Mouse (Mus musculus) MEL (cell line): ENCODE measurements at regions not wholly inside any gene's neighbourhood (a gene's known extent, or its start where the extent isn't known, plus 50 kb on each side); places are given as distances from the start of the nearest gene placed in this dataset.

Source experiments
- DNase-seq: peaks from one replicate; pipeline ENCODE4 v3.0.0; 2011; ENCODE audit warnings: low read depth, low spot score
- H3K27ac ChIP-seq: 2 replicates; pipeline ENCODE4 v1.5.1; 2012; ENCODE audit warnings: low read depth, mild to moderate bottlenecking, control low read depth, low read length, moderate library complexity; ENCODE audit not compliant: control insufficient read depth
- H3K27me3 ChIP-seq, 2 experiments: fragments of 150-350 bp in 1 of 2; sonication (generic) in 1 of 2; 2 replicates each; pipeline ENCODE4 v1.6.1; 2012; ENCODE audit warnings: low read length in 2 of 2, mild to moderate bottlenecking in 2 of 2, improper control_type of control experiment in 1 of 2, moderate library complexity in 1 of 2; ENCODE audit not compliant: insufficient read depth in 2 of 2, control insufficient read depth in 1 of 2
- H3K36me3 ChIP-seq, 2 experiments: 2 replicates each; pipeline ENCODE4 v1.6.1; 2012 to 2014; ENCODE audit warnings: low read length in 2 of 2, improper control_type of control experiment in 1 of 2, inconsistent platforms in 1 of 2, mild to moderate bottlenecking in 1 of 2; ENCODE audit not compliant: insufficient read depth in 2 of 2, control insufficient read depth in 1 of 2
- H3K4me1 ChIP-seq, 2 experiments: fragments of 150-350 bp in 1 of 2; sonication (generic) in 1 of 2; 2 replicates each; pipeline ENCODE4 v1.6.1; 2012; ENCODE audit warnings: low read length in 2 of 2, improper control_type of control experiment in 1 of 2, mild to moderate bottlenecking in 1 of 2; ENCODE audit not compliant: insufficient read depth in 2 of 2, control insufficient read depth in 1 of 2
- H3K4me3 ChIP-seq, 2 experiments: fragments of 150-350 bp in 1 of 2; sonication (generic) in 1 of 2; 2 replicates each; pipeline ENCODE4 v1.5.1; 2012; ENCODE audit warnings: low read depth in 2 of 2, low read length in 2 of 2, mild to moderate bottlenecking in 2 of 2, moderate library complexity in 2 of 2, control low read depth in 1 of 2, improper control_type of control experiment in 1 of 2; ENCODE audit not compliant: control insufficient read depth in 1 of 2, insufficient read depth in 1 of 2
- H3K79me2 ChIP-seq: 2 replicates; pipeline ENCODE4 v1.6.1; 2012; ENCODE audit warnings: mild to moderate bottlenecking, low read length, moderate library complexity; ENCODE audit not compliant: control insufficient read depth, poor library complexity, insufficient read depth
- H3K9ac ChIP-seq: 2 replicates; pipeline ENCODE4 v1.6.1; 2012; ENCODE audit warnings: low read depth, mild to moderate bottlenecking, control low read depth, low read length, moderate library complexity; ENCODE audit not compliant: control insufficient read depth, poor library complexity, severe bottlenecking
- H3K9me3 ChIP-seq: fragments of 150-350 bp; sonication (generic); replicated peaks from 2 replicates; pipeline ENCODE4 v1.6.1; 2012; ENCODE audit warnings: mild to moderate bottlenecking, low read length, improper control_type of control experiment, moderate library complexity; ENCODE audit not compliant: insufficient read depth
- BHLHE40 ChIP-seq: IDR thresholded peaks from 2 replicates; pipeline ENCODE4 v1.6.1; 2012; ENCODE audit warnings: low read depth, mild to moderate bottlenecking, inconsistent platforms, low read length, improper control_type of control experiment, borderline replicate concordance
- CHD1 ChIP-seq: IDR thresholded peaks from 2 replicates; pipeline ENCODE4 v1.6.1; 2012; ENCODE audit warnings: low read depth, mild to moderate bottlenecking, inconsistent platforms, low read length, improper control_type of control experiment
- CTCF ChIP-seq, 3 experiments: IDR thresholded peaks in 2 of 3; conservative IDR thresholded peaks in 1 of 3; 2 replicates each; pipeline ENCODE4 v1.5.1; 2011 to 2012; ENCODE audit warnings: low read length in 3 of 3, low read depth in 2 of 3, mild to moderate bottlenecking in 2 of 3, improper control_type of control experiment in 1 of 3, inconsistent platforms in 1 of 3, mixed read lengths in 1 of 3, moderate library complexity in 1 of 3; ENCODE audit not compliant: control insufficient read depth in 1 of 3, insufficient read depth in 1 of 3, poor library complexity in 1 of 3, severe bottlenecking in 1 of 3
- GABPA ChIP-seq: IDR thresholded peaks from 2 replicates; pipeline ENCODE4 v1.6.1; 2012; ENCODE audit warnings: low read depth, mild to moderate bottlenecking, inconsistent platforms, low read length, improper control_type of control experiment, moderate library complexity
- MAZ ChIP-seq: IDR thresholded peaks from 2 replicates; pipeline ENCODE4 v1.6.1; 2012; ENCODE audit warnings: low read depth, mild to moderate bottlenecking, inconsistent platforms, low read length, improper control_type of control experiment
- MEF2A ChIP-seq: IDR thresholded peaks from 2 replicates; pipeline ENCODE4 v1.6.1; 2014; ENCODE audit warnings: low read depth, mild to moderate bottlenecking, inconsistent platforms, low read length, improper control_type of control experiment; ENCODE audit not compliant: poor library complexity, insufficient replicate concordance, severe bottlenecking; ENCODE audit errors: extremely low read depth
- MYC ChIP-seq: IDR thresholded peaks from 2 replicates; pipeline ENCODE4 v1.6.1; 2011; ENCODE audit warnings: low read depth, mild to moderate bottlenecking, low read length, improper control_type of control experiment, moderate library complexity
- RCOR1 ChIP-seq: IDR thresholded peaks from 2 replicates; pipeline ENCODE4 v1.6.1; 2012; ENCODE audit warnings: low read depth, mild to moderate bottlenecking, inconsistent platforms, low read length, improper control_type of control experiment
- SIN3A ChIP-seq: IDR thresholded peaks from 2 replicates; pipeline ENCODE4 v1.6.1; 2012; ENCODE audit warnings: low read length, improper control_type of control experiment, inconsistent platforms
- UBTF ChIP-seq: IDR thresholded peaks from 2 replicates; pipeline ENCODE4 v1.6.1; 2012; ENCODE audit warnings: low read depth, mild to moderate bottlenecking, inconsistent platforms, low read length, improper control_type of control experiment, moderate library complexity, borderline replicate concordance; ENCODE audit not compliant: insufficient read depth
- ZC3H11A ChIP-seq: IDR thresholded peaks from 2 replicates; pipeline ENCODE4 v1.6.1; 2012; ENCODE audit warnings: low read depth, mild to moderate bottlenecking, inconsistent platforms, low read length, improper control_type of control experiment
- ZKSCAN1 ChIP-seq: IDR thresholded peaks from 2 replicates; pipeline ENCODE4 v1.6.1; 2012; ENCODE audit warnings: low read depth, mild to moderate bottlenecking, inconsistent platforms, low read length, improper control_type of control experiment, moderate library complexity
- ZNF384 ChIP-seq: IDR thresholded peaks from 2 replicates; pipeline ENCODE4 v1.6.1; 2012; ENCODE audit warnings: low read depth, mild to moderate bottlenecking, inconsistent platforms, low read length, improper control_type of control experiment

GRCm38 (mm10) chr1:122396342-122396741, 828.6 kb upstream of the Ddx18 start:
- no peak overlapping the region for H3K9ac ChIP-seq
- no peaks in the 10 kb centered on the region for H3K9me3 ChIP-seq
- H3K27me3 ChIP-seq, result no peaks in the 10 kb centered on the region
- TF ChIP-seq CHD1, result no peak
- no peak for TF ChIP-seq ZC3H11A
- no peak overlapping the region for H3K27ac ChIP-seq
- H3K79me2 ChIP-seq, result no peaks in the 10 kb centered on the region
- no peak overlapping the region for H3K4me3 ChIP-seq
- no peaks in the 10 kb centered on the region for H3K36me3 ChIP-seq
- DNase-seq, result no peak
- no peaks in the 10 kb centered on the region for H3K4me1 ChIP-seq

GRCm38 (mm10) chr1:122393660-122394355, 826.0 kb upstream of the Ddx18 start:
- Histone ChIP-seq H3K9me3 (no peaks in the 10 kb centered on the region), H3K27ac (no peak overlapping the region), H3K4me3 (no peak overlapping the region), H3K27me3 (no peaks in the 10 kb centered on the region), H3K4me1 (no peaks in the 10 kb centered on the region), H3K9ac (no peak overlapping the region), H3K36me3 (no peaks in the 10 kb centered on the region), H3K79me2 (no peaks in the 10 kb centered on the region)
- DNase-seq, result no peak
- TF ChIP-seq GABPA (no peak), MAZ (no peak), SIN3A (no peak), ZKSCAN1 (no peak), UBTF (no peak), ZC3H11A (no peak), RCOR1 (no peak), BHLHE40 (no peak), ZNF384 (no peak), MEF2A (no peak)

GRCm38 (mm10) chr1:122357015-122357414, 789.2 kb upstream of the Ddx18 start:
- Histone ChIP-seq H3K79me2 (no peaks in the 10 kb centered on the region), H3K4me3 (no peak overlapping the region), H3K4me1 (no peaks in the 10 kb centered on the region), H3K9ac (no peak overlapping the region), H3K36me3 (no peaks in the 10 kb centered on the region), H3K27me3 (no peaks in the 10 kb centered on the region), H3K9me3 (no peaks in the 10 kb centered on the region), H3K27ac (no peak overlapping the region)
- peak; percentile 98 for DNase-seq
- TF ChIP-seq RCOR1, result no peak
- peak in 1 of 3 experiments; percentile 22; a peak in 2 of 6 replicates for TF ChIP-seq CTCF (IDR thresholded peaks at IDR 0.05 in 2 of 3, conservative IDR thresholded peaks at IDR 0.05 in 1 of 3; ENCODE audit: control insufficient read depth in 1 of 3, insufficient read depth in 1 of 3, low read depth in 2 of 3, low read length in 3 of 3, poor library complexity in 1 of 3, severe bottlenecking in 1 of 3)
- no peak for TF ChIP-seq MYC
